Mouse (Mus musculus): Measurements from ENCODE around the gene Abcb8.

The Abcb8 gene

DNA sequence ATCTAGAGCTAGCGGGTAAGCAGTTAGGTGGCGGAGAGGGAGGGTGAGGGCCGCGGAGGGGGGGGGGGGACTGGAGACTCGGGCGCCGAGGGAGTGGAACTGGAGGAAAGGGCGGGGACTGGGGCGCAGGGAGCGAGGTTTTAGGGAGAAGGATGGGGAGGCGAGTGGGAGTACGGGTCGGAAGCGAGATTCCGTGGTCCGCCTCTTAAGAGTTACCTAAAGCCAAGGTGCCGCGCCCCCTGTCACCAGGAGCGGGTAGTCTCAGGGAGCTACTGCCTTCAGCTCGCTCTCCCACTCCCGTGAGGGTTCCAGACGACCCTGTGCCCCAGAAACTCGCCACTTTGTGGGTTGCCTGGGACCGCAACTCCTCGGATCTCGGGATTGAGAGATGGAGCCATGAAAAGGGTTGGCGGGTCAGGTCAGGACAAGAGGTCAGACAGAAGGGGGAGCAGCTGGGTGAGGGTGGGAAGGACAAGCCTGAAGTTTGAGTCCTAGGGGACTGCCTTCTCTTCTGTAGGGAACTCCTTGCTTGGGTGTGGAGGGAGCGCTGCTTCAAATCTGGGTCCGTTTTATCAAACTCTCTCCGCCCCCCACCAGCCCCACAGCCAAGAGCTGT, 32.1 kb downstream of the Abcb8 start:
- no peak for DNase-seq (ENCODE audit: low read depth, low spot score)

DNA sequence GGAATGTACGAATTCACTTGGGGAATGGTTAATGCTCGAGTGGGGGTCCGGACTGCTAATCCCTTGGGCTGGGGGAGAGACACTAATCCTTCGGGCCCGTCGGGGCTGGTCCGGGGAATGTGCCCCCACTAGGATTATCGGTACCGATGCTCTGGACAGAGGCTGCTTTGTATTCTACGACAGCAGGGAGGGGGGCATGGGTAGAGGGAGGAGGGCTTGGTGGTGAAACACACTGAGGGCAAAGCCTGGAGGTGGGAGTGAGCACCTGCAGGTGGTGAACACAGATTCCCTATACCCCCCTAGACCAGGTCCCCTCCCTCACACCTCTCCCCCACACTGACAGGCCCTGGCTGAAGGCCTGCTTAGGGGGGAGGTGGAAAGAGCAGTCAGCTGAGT, 32.6 kb downstream of the Abcb8 start:
- DNase-seq (ENCODE audit: low read depth, low spot score): no peak

DNA sequence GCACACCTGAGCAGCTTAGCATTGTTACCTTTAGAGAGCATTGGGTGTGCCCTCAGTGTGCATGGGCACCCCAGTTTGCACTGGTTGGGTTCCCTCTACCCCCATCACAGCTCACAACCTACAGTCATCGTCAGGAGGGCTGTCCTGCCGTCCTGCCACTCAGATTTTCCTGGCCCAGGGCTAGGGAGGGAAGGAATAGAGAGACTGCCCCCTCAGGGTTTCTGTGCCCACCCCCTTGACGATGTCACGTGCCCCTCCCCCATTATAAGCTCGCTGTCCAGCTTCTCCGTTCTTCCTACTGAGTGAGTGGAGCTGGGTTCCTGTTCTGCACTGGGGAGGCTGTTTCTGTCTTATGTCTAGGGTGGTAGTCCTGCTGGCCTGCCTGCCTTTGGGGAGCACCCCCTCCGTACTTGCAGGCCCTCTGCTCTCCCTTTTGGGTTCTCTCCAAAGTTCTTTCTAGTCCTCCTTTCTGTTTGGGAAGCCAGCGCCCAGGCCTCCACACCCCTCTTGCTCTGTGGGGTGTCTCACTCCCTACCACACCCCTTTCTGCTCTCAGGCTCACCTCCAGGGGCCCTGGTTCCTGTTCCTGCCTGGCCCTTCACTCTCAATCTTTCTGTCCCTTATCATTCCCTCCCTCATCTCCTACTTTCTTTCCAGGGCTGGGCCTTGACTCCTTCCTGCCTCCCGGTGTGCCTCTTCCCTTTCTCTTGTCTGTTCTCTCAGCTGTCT, 33.3 kb downstream of the Abcb8 start:
- DNase-seq (ENCODE audit: low read depth, low spot score): no peak

- DNase-seq (ENCODE audit: low read depth, low spot score): no peak
Observed at GRCm38 (mm10) chr5:24427285-24427633, 33.8 kb downstream of the Abcb8 start.

GRCm38 (mm10) chr5:24427981-24428402, 34.5 kb downstream of the Abcb8 start:
- DNase-seq (ENCODE audit: low read depth, low spot score): no peak

DNA sequence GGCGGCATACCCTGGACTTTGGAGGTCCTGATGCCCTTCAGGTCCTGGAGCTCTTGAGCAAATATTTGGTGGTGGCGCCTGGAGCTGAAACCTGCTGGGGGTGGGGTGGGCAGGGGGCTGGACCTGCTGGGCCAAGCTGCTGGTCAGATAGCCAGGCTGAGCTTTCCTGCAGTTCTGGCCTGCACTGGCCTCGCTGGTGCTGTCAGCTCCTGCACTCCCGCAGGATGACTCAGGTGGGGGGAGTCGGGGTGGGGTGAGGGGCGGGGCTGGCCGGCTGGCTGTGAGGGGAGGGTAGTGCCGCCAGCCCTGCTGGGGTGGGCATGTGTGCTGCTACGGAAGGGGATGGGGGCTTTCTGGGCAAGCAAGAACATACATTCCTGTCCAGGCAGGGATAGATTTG, 35.1 kb downstream of the Abcb8 start:
- no peak for DNase-seq (ENCODE audit: low read depth, low spot score)

GRCm38 (mm10) chr5:24433993-24434392, 40.5 kb downstream of the Abcb8 start:
- DNase-seq (ENCODE audit: low read depth, low spot score): no peak

DNA sequence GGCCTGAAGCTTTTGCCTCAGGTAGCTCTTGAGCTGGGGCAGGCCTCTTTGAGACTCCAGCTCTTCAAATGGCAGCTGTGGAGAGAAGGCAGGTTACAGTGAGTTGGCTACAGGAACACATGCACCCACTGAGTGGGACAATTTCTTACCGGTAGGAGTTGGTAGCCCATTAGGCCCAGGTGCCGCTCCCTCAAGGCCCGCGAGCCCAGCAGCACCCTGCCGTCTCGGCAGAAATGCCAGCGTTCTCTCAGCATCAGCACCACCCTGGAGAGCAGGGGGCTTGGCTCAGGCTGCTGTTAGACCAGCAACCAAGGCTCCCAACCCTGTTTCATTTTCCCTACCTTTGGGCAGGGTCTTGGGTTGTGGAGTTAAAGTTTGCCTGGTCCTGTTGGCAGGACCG, 47.7 kb downstream of the Abcb8 start:
- DNase-seq (ENCODE audit: low read depth, low spot score): no peak

DNA sequence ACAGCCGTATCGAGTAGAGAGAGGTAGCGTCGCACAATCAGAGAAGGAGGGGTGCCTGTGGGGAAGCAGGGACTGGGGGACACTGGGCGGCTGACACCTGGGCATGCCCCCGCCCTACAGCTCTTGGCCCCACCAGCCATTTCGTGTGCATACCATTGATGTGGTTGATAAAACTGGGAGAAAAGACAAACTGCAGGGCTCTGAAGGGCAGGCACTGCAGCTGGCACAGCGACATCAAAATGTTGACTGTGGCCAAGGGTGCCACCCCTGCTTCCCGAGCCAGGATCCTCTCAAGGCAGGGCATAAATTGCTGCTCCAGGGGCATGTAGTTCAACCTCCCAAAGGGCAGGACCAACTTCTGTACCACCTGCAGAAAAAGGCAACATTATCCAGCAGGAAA, 48.6 kb downstream of the Abcb8 start:
- DNase-seq (ENCODE audit: low read depth, low spot score): no peak

GRCm38 (mm10) chr5:24443204-24443603, 49.7 kb downstream of the Abcb8 start:
- no peak for DNase-seq (ENCODE audit: low read depth, low spot score)

GRCm38 (mm10) chr5:24443927-24444326, 50.5 kb downstream of the Abcb8 start:
- no peak for DNase-seq (ENCODE audit: low read depth, low spot score)

GRCm38 (mm10) chr5:24444746-24445427, 51.4 kb downstream of the Abcb8 start, which contains the start of gene Fastk:
TSS of gene Fastk (minus strand) at chr5:24445287.
- peak; percentile 87 for DNase-seq (ENCODE audit: low read depth, low spot score)

DNA sequence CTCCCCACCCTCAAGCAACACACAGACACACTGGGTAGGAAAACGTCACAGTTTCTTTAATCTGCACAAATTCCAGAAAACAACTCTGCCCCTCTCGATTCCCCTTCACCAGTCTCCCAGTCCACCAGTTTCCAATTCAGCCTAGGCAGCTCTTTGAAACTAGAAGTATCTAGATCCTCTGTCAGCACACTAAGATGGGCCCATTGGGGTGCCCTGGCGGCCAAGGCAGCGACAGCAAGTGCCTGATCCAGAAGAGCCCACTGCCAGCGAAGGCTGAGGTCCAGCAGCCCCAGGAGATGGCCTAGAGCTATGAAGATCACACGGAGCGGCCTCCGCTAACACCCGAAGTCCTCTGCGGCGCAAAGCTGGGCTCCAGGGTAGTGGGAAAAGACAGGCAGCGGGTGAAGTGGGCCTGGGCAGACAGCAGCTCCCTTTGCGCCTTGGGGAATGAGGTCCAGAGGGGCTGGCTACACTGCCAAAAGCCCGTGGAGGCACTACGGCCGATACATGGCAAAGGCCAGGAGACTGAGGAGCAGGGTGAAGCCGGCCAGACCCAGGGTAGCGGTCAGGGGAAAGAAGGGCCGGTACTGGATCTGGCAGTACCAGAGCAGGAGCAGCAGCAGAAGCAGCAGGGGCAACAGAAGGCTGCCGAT, 52.1 kb downstream of the Abcb8 start:
- no peak for DNase-seq (ENCODE audit: low read depth, low spot score)

DNA sequence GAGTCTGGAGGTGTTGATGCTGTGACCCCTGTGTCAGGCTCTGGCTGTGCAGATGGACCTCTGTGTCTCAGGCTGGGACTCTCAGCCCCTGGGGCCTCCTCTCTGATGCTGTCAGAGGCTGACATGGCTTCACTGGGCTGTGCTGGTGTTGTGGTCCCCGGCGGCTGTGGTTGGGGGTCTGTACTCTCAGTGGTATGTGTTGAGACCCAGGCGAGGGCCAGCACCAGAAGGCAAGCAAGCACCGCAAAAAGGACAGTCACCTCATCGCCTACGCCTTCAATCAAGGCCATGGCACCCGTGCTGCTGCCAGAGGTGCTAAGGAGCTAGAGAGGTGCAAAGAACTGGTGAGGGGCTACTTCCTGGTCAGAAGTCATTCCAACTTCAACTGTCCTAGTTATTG, 53.2 kb downstream of the Abcb8 start:
- no peak for DNase-seq (ENCODE audit: low read depth, low spot score)

- DNase-seq (ENCODE audit: low read depth, low spot score): no peak
Observed at GRCm38 (mm10) chr5:24447624-24448298, 54.3 kb downstream of the Abcb8 start, which contains the start of gene Tmub1. TSS of gene Tmub1 (minus strand) at chr5:24447854.

DNA sequence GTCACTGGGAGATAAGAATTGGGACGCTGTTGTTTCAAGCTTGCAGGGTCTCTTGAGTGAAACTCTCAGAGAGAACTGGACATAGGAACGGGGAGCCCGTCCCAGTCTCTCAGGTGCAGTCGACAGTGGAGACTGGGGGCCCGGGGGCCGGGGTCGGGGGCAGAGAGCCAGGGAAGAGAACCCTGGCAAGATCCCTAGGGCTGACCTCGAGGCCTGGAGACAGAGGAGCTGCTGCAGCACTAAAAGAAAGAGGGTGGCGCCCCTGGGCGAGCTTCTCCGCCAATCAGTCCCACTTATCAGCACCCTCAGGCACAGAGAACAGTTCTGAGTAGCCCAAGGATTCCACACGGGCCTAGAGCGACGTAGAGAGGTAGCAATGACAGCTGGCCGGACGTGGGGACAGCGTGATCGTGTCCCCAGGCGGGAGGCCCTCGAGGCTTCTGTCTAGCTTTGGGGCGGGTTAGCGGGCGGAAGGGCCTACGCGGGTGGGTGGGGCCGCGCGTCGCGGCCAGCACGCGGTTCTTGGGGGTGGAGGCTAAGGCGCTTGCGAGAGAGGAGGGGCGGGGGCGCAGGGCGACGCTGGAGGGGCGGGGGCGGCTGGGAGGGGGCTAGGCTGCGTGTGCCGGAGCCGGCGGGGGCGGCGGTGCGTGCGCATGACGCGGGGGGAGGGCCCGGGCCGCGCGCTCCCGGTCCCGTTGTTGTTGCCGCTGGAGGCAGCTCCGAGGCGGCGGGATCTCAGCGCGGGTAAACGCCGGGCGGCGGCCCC, 58.0 kb downstream of the Abcb8 start:
- DNase-seq (ENCODE audit: low read depth, low spot score): peak; percentile 69

DNA sequence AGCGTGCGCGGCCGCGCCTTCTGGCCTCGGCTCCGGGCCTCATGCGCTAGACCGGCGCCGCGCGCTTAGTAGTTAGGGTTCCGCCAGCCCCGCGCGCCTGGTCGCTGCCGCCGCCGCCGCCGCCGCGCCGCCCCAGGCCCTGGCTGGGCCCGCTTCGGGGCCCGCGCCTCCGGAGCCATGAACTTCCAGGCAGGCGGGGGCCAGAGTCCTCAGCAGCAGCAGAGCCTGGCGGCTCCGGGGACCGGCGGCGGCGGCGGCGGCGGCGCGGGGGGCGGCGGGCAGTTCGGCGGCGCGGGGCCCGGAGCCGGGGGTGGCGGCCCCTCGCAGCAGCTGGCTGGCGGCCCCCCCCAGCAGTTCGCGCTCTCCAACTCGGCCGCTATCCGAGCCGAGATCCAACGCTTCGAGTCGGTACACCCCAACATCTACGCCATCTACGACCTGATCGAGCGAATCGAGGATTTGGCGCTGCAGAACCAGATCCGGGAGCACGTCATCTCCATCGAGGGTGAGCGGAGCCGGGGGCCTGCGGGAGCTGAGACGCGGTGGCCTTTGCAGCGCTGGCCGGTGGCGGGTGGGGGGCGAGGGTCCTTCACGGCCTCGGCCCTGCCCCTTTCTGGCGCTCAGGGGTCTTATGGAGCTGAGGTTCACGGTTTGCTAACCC, 58.7 kb downstream of the Abcb8 start, which contains the start of gene Agap3:
Agap3 (plus strand) TSS at position 148 of the 661 bp plus-strand sequence.
- DNase-seq (ENCODE audit: low read depth, low spot score): no peak

DNA sequence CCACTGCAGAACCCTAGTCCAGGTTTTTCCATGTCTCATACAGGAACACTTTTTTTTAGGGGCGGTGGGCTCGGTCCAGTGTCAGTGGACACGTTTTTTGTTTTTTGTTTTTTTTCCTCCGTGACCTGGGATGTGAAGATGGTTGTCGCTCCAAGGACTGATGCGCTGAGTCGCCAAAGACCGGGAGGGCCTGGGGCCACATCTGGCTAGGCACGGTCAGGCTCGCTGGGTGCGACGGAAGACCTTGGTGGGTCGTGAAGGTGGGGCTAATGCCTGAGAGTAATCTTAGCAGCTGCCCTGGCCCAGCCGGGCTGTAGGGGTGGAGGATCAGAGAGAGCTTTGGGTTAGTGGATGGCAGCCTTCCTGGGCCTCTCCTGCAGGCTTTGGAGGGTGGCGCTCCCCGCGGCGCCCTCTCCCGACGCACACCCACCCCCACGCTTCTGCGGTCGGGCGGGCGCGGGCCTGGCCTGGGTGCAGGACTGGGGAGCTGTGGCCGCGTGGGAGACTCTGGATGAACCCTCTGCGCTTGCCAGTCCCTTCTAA, 59.3 kb downstream of the Abcb8 start:
- no peak for DNase-seq (ENCODE audit: low read depth, low spot score)

DNA sequence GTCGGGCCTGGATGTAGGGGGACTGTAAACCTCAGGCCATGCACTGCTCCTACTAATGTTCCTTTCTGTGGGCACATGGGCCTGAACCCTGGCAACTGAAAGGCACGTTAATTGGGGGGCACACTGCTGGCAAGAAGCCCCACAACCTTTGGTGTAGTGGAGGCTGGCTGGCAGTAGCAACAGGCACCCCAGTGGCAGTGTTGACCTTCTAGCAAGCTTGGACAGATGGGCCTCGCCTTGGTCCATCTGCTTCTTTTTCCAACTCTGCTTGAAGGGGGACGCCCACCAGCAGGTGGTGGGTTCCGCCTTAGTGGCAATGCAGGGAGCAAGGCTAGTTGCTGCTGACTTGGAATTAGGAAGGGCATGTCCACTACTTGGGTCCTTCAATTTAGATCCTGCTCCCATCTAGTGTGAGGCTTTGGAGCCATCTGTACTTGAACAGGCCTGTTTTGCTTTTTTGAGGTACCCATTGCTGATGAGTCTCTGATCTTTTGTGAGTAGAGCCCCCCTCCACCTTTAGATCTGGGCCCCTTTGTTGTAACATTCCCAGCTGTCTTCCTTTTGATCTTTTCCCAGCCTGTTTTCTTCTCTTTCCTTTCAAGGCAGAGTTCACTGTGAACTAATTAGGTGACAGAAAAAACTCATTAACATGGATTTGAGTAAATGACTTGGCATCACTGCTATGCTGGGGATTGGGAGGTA, 60.0 kb downstream of the Abcb8 start:
- no peak for DNase-seq (ENCODE audit: low read depth, low spot score)

- no peak for DNase-seq (ENCODE audit: low read depth, low spot score)
Observed at GRCm38 (mm10) chr5:24453985-24454303, 60.5 kb downstream of the Abcb8 start.

Measured in retina, postnatal 7 days (tissue).